Mouse (Mus musculus) MEL (cell line): Measurements from ENCODE around the gene Tifab. TPM values are rescaled to one million over a fixed set of nuclear protein-coding genes. Genes with fewer than 3 reads are reported as not detected.

Experiments
- DNase-seq: peaks from one replicate; pipeline ENCODE4 v3.0.0; 2011; ENCODE audit warnings: low read depth, low spot score
- H3K27ac ChIP-seq: 2 replicates; pipeline ENCODE4 v1.5.1; 2012; ENCODE audit warnings: low read depth, mild to moderate bottlenecking, control low read depth, low read length, moderate library complexity; ENCODE audit not compliant: control insufficient read depth
- H3K27me3 ChIP-seq, 2 experiments: fragments of 150-350 bp in 1 of 2; sonication (generic) in 1 of 2; 2 replicates each; pipeline ENCODE4 v1.6.1; 2012; ENCODE audit warnings: low read length in 2 of 2, mild to moderate bottlenecking in 2 of 2, improper control_type of control experiment in 1 of 2, moderate library complexity in 1 of 2; ENCODE audit not compliant: insufficient read depth in 2 of 2, control insufficient read depth in 1 of 2
- H3K36me3 ChIP-seq, 2 experiments: 2 replicates each; pipeline ENCODE4 v1.6.1; 2012 to 2014; ENCODE audit warnings: low read length in 2 of 2, improper control_type of control experiment in 1 of 2, inconsistent platforms in 1 of 2, mild to moderate bottlenecking in 1 of 2; ENCODE audit not compliant: insufficient read depth in 2 of 2, control insufficient read depth in 1 of 2
- H3K4me1 ChIP-seq, 2 experiments: fragments of 150-350 bp in 1 of 2; sonication (generic) in 1 of 2; 2 replicates each; pipeline ENCODE4 v1.6.1; 2012; ENCODE audit warnings: low read length in 2 of 2, improper control_type of control experiment in 1 of 2, mild to moderate bottlenecking in 1 of 2; ENCODE audit not compliant: insufficient read depth in 2 of 2, control insufficient read depth in 1 of 2
- H3K4me3 ChIP-seq, 2 experiments: fragments of 150-350 bp in 1 of 2; sonication (generic) in 1 of 2; 2 replicates each; pipeline ENCODE4 v1.5.1; 2012; ENCODE audit warnings: low read depth in 2 of 2, low read length in 2 of 2, mild to moderate bottlenecking in 2 of 2, moderate library complexity in 2 of 2, control low read depth in 1 of 2, improper control_type of control experiment in 1 of 2; ENCODE audit not compliant: control insufficient read depth in 1 of 2, insufficient read depth in 1 of 2
- H3K79me2 ChIP-seq: 2 replicates; pipeline ENCODE4 v1.6.1; 2012; ENCODE audit warnings: mild to moderate bottlenecking, low read length, moderate library complexity; ENCODE audit not compliant: control insufficient read depth, poor library complexity, insufficient read depth
- H3K9ac ChIP-seq: 2 replicates; pipeline ENCODE4 v1.6.1; 2012; ENCODE audit warnings: low read depth, mild to moderate bottlenecking, control low read depth, low read length, moderate library complexity; ENCODE audit not compliant: control insufficient read depth, poor library complexity, severe bottlenecking
- H3K9me3 ChIP-seq: fragments of 150-350 bp; sonication (generic); replicated peaks from 2 replicates; pipeline ENCODE4 v1.6.1; 2012; ENCODE audit warnings: mild to moderate bottlenecking, low read length, improper control_type of control experiment, moderate library complexity; ENCODE audit not compliant: insufficient read depth
- BHLHE40 ChIP-seq: IDR thresholded peaks from 2 replicates; pipeline ENCODE4 v1.6.1; 2012; ENCODE audit warnings: low read depth, mild to moderate bottlenecking, inconsistent platforms, low read length, improper control_type of control experiment, borderline replicate concordance
- CHD2 ChIP-seq: IDR thresholded peaks from 2 replicates; pipeline ENCODE4 v1.6.1; 2011; ENCODE audit warnings: low read length, improper control_type of control experiment
- E2F4 ChIP-seq: IDR thresholded peaks from 2 replicates; pipeline ENCODE4 v1.6.1; 2011; ENCODE audit warnings: low read depth, low read length, improper control_type of control experiment, borderline replicate concordance
- ELF1 ChIP-seq: IDR thresholded peaks from 2 replicates; pipeline ENCODE4 v1.6.1; 2014; ENCODE audit warnings: low read depth, mild to moderate bottlenecking, inconsistent platforms, low read length, improper control_type of control experiment, moderate library complexity
- EP300 ChIP-seq, 2 experiments: IDR thresholded peaks; 2 replicates each; pipeline ENCODE4 v1.6.1; 2011; ENCODE audit warnings: improper control_type of control experiment in 2 of 2, low read length in 2 of 2, low read depth in 1 of 2, mild to moderate bottlenecking in 1 of 2
- ETS1 ChIP-seq: IDR thresholded peaks from 2 replicates; pipeline ENCODE4 v1.6.1; 2012; ENCODE audit warnings: low read depth, mild to moderate bottlenecking, inconsistent platforms, low read length, improper control_type of control experiment, moderate library complexity
- GABPA ChIP-seq: IDR thresholded peaks from 2 replicates; pipeline ENCODE4 v1.6.1; 2012; ENCODE audit warnings: low read depth, mild to moderate bottlenecking, inconsistent platforms, low read length, improper control_type of control experiment, moderate library complexity
- HCFC1 ChIP-seq: IDR thresholded peaks from 2 replicates; pipeline ENCODE4 v1.6.1; 2012; ENCODE audit warnings: low read depth, mild to moderate bottlenecking, inconsistent platforms, low read length, improper control_type of control experiment, moderate library complexity
- JUND ChIP-seq: IDR thresholded peaks from 2 replicates; pipeline ENCODE4 v1.6.1; 2011; ENCODE audit warnings: low read depth, mild to moderate bottlenecking, improper control_type of control experiment, low read length
- MAX ChIP-seq: IDR thresholded peaks from 2 replicates; pipeline ENCODE4 v1.6.1; 2011; ENCODE audit warnings: low read length, improper control_type of control experiment
- MAZ ChIP-seq: IDR thresholded peaks from 2 replicates; pipeline ENCODE4 v1.6.1; 2012; ENCODE audit warnings: low read depth, mild to moderate bottlenecking, inconsistent platforms, low read length, improper control_type of control experiment
- MEF2A ChIP-seq: IDR thresholded peaks from 2 replicates; pipeline ENCODE4 v1.6.1; 2014; ENCODE audit warnings: low read depth, mild to moderate bottlenecking, inconsistent platforms, low read length, improper control_type of control experiment; ENCODE audit not compliant: poor library complexity, insufficient replicate concordance, severe bottlenecking; ENCODE audit errors: extremely low read depth
- MXI1 ChIP-seq: IDR thresholded peaks from 2 replicates; pipeline ENCODE4 v1.6.1; 2011; ENCODE audit warnings: mild to moderate bottlenecking, low read depth, low read length, improper control_type of control experiment
- MYB ChIP-seq: IDR thresholded peaks from 2 replicates; pipeline ENCODE4 v1.6.1; 2011; ENCODE audit warnings: mild to moderate bottlenecking, low read depth, low read length, improper control_type of control experiment
- MYC ChIP-seq: IDR thresholded peaks from 2 replicates; pipeline ENCODE4 v1.6.1; 2011; ENCODE audit warnings: low read depth, mild to moderate bottlenecking, low read length, improper control_type of control experiment, moderate library complexity
- POLR2A ChIP-seq, 2 experiments: IDR thresholded peaks; 2 replicates each; pipeline ENCODE4 v1.6.1; 2011 to 2012; ENCODE audit warnings: low read length in 2 of 2, mild to moderate bottlenecking in 2 of 2, control low read depth in 1 of 2, improper control_type of control experiment in 1 of 2, low read depth in 1 of 2, moderate library complexity in 1 of 2; ENCODE audit not compliant: control insufficient read depth in 1 of 2, insufficient read depth in 1 of 2, poor library complexity in 1 of 2
- POLR2AphosphoS2 ChIP-seq: IDR thresholded peaks from 2 replicates; pipeline ENCODE4 v1.6.1; 2011; ENCODE audit warnings: low read length, improper control_type of control experiment
- POLR2AphosphoS5 ChIP-seq: IDR thresholded peaks from 2 replicates; pipeline ENCODE4 v1.6.1; 2012; ENCODE audit warnings: low read depth, borderline replicate concordance, mild to moderate bottlenecking, inconsistent platforms, low read length, moderate library complexity, mixed read lengths
- RCOR1 ChIP-seq: IDR thresholded peaks from 2 replicates; pipeline ENCODE4 v1.6.1; 2012; ENCODE audit warnings: low read depth, mild to moderate bottlenecking, inconsistent platforms, low read length, improper control_type of control experiment
- SIN3A ChIP-seq: IDR thresholded peaks from 2 replicates; pipeline ENCODE4 v1.6.1; 2012; ENCODE audit warnings: low read length, improper control_type of control experiment, inconsistent platforms
- USF1 ChIP-seq: IDR thresholded peaks from 2 replicates; pipeline ENCODE4 v1.6.1; 2014; ENCODE audit warnings: low read depth, mild to moderate bottlenecking, inconsistent platforms, low read length, improper control_type of control experiment, moderate library complexity
- USF2 ChIP-seq, 2 experiments: IDR thresholded peaks; 2 replicates each; pipeline ENCODE4 v1.6.1; 2011 to 2012; ENCODE audit warnings: improper control_type of control experiment in 2 of 2, low read length in 2 of 2, borderline replicate concordance in 1 of 2, inconsistent platforms in 1 of 2, low read depth in 1 of 2, mild to moderate bottlenecking in 1 of 2; ENCODE audit not compliant: insufficient read depth in 1 of 2
- ZMIZ1 ChIP-seq: IDR thresholded peaks from 2 replicates; pipeline ENCODE4 v1.6.1; 2012; ENCODE audit warnings: low read depth, mild to moderate bottlenecking, inconsistent platforms, low read length, improper control_type of control experiment, moderate library complexity
- ZNF384 ChIP-seq: IDR thresholded peaks from 2 replicates; pipeline ENCODE4 v1.6.1; 2012; ENCODE audit warnings: low read depth, mild to moderate bottlenecking, inconsistent platforms, low read length, improper control_type of control experiment
- polyA plus RNA-seq, 2 experiments: library from polyadenylated mRNA; stranded (reverse) in 1 of 2; unstranded in 1 of 2; fragments of >175 nt in 1 of 2; fragments of >200 nt in 1 of 2; gene quantifications; 2 replicates each; pipeline versions ENCODE4 v1.2.1 to v1.2.4; 2012; ENCODE audit warnings: low replicate concordance in 2 of 2, low read depth in 1 of 2; ENCODE audit not compliant: insufficient read length in 2 of 2, insufficient read depth in 1 of 2, missing spikeins in 1 of 2
- total RNA-seq: library from RNA; depleted of rRNA; stranded (reverse); fragments of 300-350 nt; gene quantifications from 2 replicates; pipeline ENCODE4 v1.2.3, GENCODE M21; 2012

Tifab gene
- total and polyA plus RNA-seq, 3 experiments, result not detected

GRCm38 (mm10) chr13:56134031-56134430, 44.7 kb downstream of the Tifab start:
- TF ChIP-seq SIN3A, result peak; percentile 67; the same call in 1 of the 2 replicates
- TF ChIP-seq USF2 (IDR thresholded peaks at IDR 0.05; ENCODE audit: borderline replicate concordance in 1 of 2, insufficient read depth in 1 of 2, low read depth in 1 of 2, low read length in 2 of 2), result no peak
- TF ChIP-seq MAX, result no peak
- TF ChIP-seq RCOR1, result no peak
- peak; percentile 65 for TF ChIP-seq MXI1
- peak; percentile 28 to 47; a peak in 2 of 4 replicates for TF ChIP-seq EP300 (IDR thresholded peaks at IDR 0.05; ENCODE audit: low read depth in 1 of 2, low read length in 2 of 2)
- no peak for TF ChIP-seq POLR2AphosphoS2
- TF ChIP-seq ETS1, result 0 out of 2 replicates have a peak, but pooled peaks have one; percentile 44
- no peak for TF ChIP-seq JUND
- no peaks in the 10 kb centered on the region for H3K9me3 ChIP-seq

GRCm38 (mm10) chr13:56132941-56133340, 45.7 kb downstream of the Tifab start:
- TF ChIP-seq CHD2 (no peak), POLR2A (IDR thresholded peaks at IDR 0.05; ENCODE audit: control insufficient read depth in 1 of 2, insufficient read depth in 1 of 2, low read depth in 1 of 2, low read length in 2 of 2, poor library complexity in 1 of 2) (peak in 1 of 2 experiments; percentile 8; a peak in 1 of 4 replicates)
- no peaks in the 10 kb centered on the region for H3K9me3 ChIP-seq
- H3K27me3 ChIP-seq, result peaks cover 0 to 2% of the 10 kb centered on the region in 2 experiments; a peak in 2 of 4 replicates
- H3K4me1 ChIP-seq, result peaks cover 0 to 6% of the 10 kb centered on the region in 2 experiments; a peak in 3 of 4 replicates
- no peak overlapping the region for H3K4me3 ChIP-seq
- peaks cover 51% of the 10 kb centered on the region for H3K79me2 ChIP-seq
- no peak overlapping the region for H3K27ac ChIP-seq
- H3K36me3 ChIP-seq, result peaks cover 4 to 5% of the 10 kb centered on the region in 2 experiments
- no peak for DNase-seq
- H3K9ac ChIP-seq, result no peak overlapping the region

More at GRCm38 (mm10) chr13:56134031-56134430, 44.7 kb downstream of the Tifab start:
- DNase-seq, result peak; percentile 62
- H3K36me3 ChIP-seq, result peaks cover 0 to 5% of the 10 kb centered on the region in 2 experiments
- H3K27ac ChIP-seq, result no peak overlapping the region
- H3K4me1 ChIP-seq, result peaks cover 0 to 6% of the 10 kb centered on the region in 2 experiments; a peak in 3 of 4 replicates
- peak overlapping the region; percentile 93 to 96 for H3K4me3 ChIP-seq
- peaks cover under 1 to 2% of the 10 kb centered on the region in 2 experiments; a peak in 2 of 4 replicates for H3K27me3 ChIP-seq
- peak overlapping the region; percentile 98 for H3K9ac ChIP-seq
- H3K79me2 ChIP-seq, result peaks cover 51% of the 10 kb centered on the region

- Histone ChIP-seq H3K4me1 (peaks cover 0 to 6% of the 10 kb centered on the region in 2 experiments; a peak in 3 of 4 replicates), H3K9me3 (no peaks in the 10 kb centered on the region), H3K79me2 (peaks cover 51% of the 10 kb centered on the region), H3K9ac (no peak overlapping the region), H3K27ac (no peak overlapping the region), H3K27me3 (no peaks in the 10 kb centered on the region; a peak in 1 of 4 replicates), H3K36me3 (peaks cover 5 to 6% of the 10 kb centered on the region in 2 experiments), H3K4me3 (no peak overlapping the region)
- DNase-seq, result no peak
- TF ChIP-seq USF1, result no peak
- no peak for TF ChIP-seq ELF1
- no peak for TF ChIP-seq JUND
- TF ChIP-seq POLR2AphosphoS5, result no peak
- no peak for TF ChIP-seq HCFC1
- TF ChIP-seq MEF2A, result no peak
- TF ChIP-seq MYB, result no peak
- TF ChIP-seq MYC, result no peak
- TF ChIP-seq ZNF384, result no peak
- TF ChIP-seq MXI1, result no peak
- TF ChIP-seq POLR2AphosphoS2, result no peak
- no peak for TF ChIP-seq E2F4
- TF ChIP-seq GABPA, result no peak
- no peak for TF ChIP-seq RCOR1
- no peak for TF ChIP-seq MAZ
- no peak for TF ChIP-seq ZMIZ1
- no peak for TF ChIP-seq CHD2
- no peak for TF ChIP-seq BHLHE40
Observed at GRCm38 (mm10) chr13:56132326-56132936, 46.3 kb downstream of the Tifab start.
